Mouse (Mus musculus): ENCODE results near the gene Atg16l2. TPM values are rescaled to one million over a fixed set of nuclear protein-coding genes. Genes with fewer than 3 reads are reported as not detected.

Gene Atg16l2
- polyA plus RNA-seq (2012) = 0.11 and 0.17 TPM in 2 replicates

GRCm38 (mm10) chr7:101301881-101302456 lies at the start of gene Atg16l2:
Gene Atg16l2, minus strand, starts transcription at chr7:101302251.
- Histone ChIP-seq H3K36me3 (ENCODE audit: control insufficient read depth) (no peaks in the 10 kb centered on the region), H3K9me3 (ENCODE audit: control insufficient read depth, low read length) (no peaks in the 10 kb centered on the region), H3K27me3 (ENCODE audit: control insufficient read depth) (peaks cover 38% of the 10 kb centered on the region), H3K4me1 (ENCODE audit: control insufficient read depth) (peaks cover 21% of the 10 kb centered on the region), H3K4me3 (replicated peaks) (peak within 1 kb of the TSS; percentile 67)
- TF ChIP-seq GATA1 (IDR thresholded peaks at IDR 0.05; ENCODE audit: low read length) (no peak), TAL1 (IDR thresholded peaks at IDR 0.05; ENCODE audit: low read length) (no peak)

GRCm38 (mm10) chr7:101349861-101350260 lies 47.8 kb upstream of the Atg16l2 start:
- H3K4me3 ChIP-seq (replicated peaks) = no peak overlapping the region
- no peaks in the 10 kb centered on the region for H3K9me3 ChIP-seq (ENCODE audit: control insufficient read depth, low read length)
- TF ChIP-seq GATA1 (IDR thresholded peaks at IDR 0.05; ENCODE audit: low read length) (no peak), TAL1 (IDR thresholded peaks at IDR 0.05; ENCODE audit: low read length) (no peak)
- H3K4me1 ChIP-seq (ENCODE audit: control insufficient read depth) = peaks cover 27% of the 10 kb centered on the region
- peaks cover 14% of the 10 kb centered on the region for H3K36me3 ChIP-seq (ENCODE audit: control insufficient read depth)
- peaks cover 8% of the 10 kb centered on the region for H3K27me3 ChIP-seq (ENCODE audit: control insufficient read depth)

DNA sequence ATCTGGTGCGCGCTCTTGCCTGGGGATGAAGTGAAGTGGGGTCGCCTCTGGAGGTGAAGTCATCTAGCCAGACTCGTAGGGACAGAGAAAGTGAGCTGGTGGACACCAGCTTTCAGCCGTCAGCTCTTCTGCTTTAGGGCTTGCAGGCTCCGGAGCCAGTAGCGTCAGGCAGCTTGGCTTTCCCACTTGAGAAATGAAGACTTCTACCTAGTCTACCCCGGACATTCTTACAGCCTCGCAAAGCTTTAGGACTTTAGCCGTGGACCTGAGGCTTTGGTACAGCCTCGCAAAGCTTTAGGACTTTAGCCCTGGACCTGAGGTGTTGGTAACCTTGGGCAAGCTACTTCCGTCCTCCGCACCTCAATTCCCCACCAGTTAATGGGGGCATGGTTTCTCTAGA lies 46.3 kb upstream of the Atg16l2 start:
- no peak for TF ChIP-seq TAL1 (IDR thresholded peaks at IDR 0.05; ENCODE audit: low read length)
- TF ChIP-seq GATA1 (IDR thresholded peaks at IDR 0.05; ENCODE audit: low read length) = no peak
- peaks cover 29% of the 10 kb centered on the region for H3K36me3 ChIP-seq (ENCODE audit: control insufficient read depth)
- no peaks in the 10 kb centered on the region for H3K9me3 ChIP-seq (ENCODE audit: control insufficient read depth, low read length)
- peaks cover 27% of the 10 kb centered on the region for H3K4me1 ChIP-seq (ENCODE audit: control insufficient read depth)
- peak overlapping the region; percentile 66 for H3K4me3 ChIP-seq (replicated peaks)
- H3K27me3 ChIP-seq (ENCODE audit: control insufficient read depth) = peaks cover 8% of the 10 kb centered on the region

DNA sequence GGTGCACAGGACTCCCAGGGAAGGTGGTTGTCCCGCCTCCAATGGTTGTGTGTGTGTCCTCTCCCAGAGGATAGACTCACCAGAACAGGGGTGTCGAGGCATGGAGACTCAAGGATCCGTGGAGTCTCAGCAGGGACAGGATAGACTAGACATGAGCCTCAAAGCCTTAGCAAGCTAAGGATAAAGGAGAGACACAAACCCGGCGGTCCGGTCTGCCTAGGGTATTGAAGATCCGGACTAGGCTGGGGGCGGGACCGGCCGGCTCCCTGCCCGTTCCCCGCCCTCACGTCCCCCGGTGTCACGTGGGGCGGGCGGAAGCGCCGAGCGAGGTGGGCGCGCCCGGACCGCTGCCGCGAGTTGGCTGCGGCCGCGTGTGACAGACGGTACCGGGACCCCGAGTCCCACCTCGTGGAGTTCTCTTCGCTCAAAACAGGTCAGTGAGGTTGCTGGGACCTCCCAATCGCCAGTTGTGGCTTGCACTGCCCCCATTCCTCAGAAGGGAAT lies 45.8 kb upstream of the Atg16l2 start, which contains the start of gene Arap1:
Gene Arap1, plus strand, starts transcription at position 301 of the 504 bp plus-strand sequence.
- TF ChIP-seq TAL1 (IDR thresholded peaks at IDR 0.05; ENCODE audit: low read length) (no peak), GATA1 (IDR thresholded peaks at IDR 0.05; ENCODE audit: low read length) (no peak)

DNA sequence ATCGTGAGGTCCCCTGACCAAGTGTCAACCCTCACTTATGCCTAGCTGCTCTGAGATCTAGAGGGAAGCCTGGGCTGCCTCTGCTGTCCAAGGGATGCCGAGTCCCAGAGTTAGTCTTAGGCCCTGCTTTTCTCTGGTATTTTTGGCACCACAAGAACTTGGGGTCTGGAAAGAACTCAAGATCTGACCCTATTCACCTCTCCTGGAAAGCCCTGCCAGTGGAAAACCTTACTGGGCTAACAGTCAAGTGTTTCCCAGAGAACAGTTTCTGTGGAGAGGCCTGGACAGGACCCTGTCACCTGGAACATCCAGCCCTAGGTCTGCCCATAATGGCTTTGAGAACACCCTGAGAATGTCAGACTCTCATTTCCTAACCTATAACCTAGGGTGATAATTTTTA lies 44.9 kb upstream of the Atg16l2 start:
- peaks cover 43% of the 10 kb centered on the region for H3K36me3 ChIP-seq (ENCODE audit: control insufficient read depth)
- H3K27me3 ChIP-seq (ENCODE audit: control insufficient read depth) = peaks cover 8% of the 10 kb centered on the region
- no peak for TF ChIP-seq GATA1 (IDR thresholded peaks at IDR 0.05; ENCODE audit: low read length)
- no peak for TF ChIP-seq TAL1 (IDR thresholded peaks at IDR 0.05; ENCODE audit: low read length)
- no peaks in the 10 kb centered on the region for H3K9me3 ChIP-seq (ENCODE audit: control insufficient read depth, low read length)
- H3K4me3 ChIP-seq (replicated peaks) = no peak overlapping the region
- peaks cover 28% of the 10 kb centered on the region for H3K4me1 ChIP-seq (ENCODE audit: control insufficient read depth)

More for the DNA sequence above, 45.8 kb upstream of the Atg16l2 start, which contains the start of gene Arap1:
- H3K27me3 ChIP-seq (ENCODE audit: control insufficient read depth) = peaks cover 8% of the 10 kb centered on the region
- peak within 1 kb of the TSS; percentile 66 for H3K4me3 ChIP-seq (replicated peaks)
- H3K36me3 ChIP-seq (ENCODE audit: control insufficient read depth) = peaks cover 34% of the 10 kb centered on the region
- no peaks in the 10 kb centered on the region for H3K9me3 ChIP-seq (ENCODE audit: control insufficient read depth, low read length)
- peaks cover 28% of the 10 kb centered on the region for H3K4me1 ChIP-seq (ENCODE audit: control insufficient read depth)

DNA sequence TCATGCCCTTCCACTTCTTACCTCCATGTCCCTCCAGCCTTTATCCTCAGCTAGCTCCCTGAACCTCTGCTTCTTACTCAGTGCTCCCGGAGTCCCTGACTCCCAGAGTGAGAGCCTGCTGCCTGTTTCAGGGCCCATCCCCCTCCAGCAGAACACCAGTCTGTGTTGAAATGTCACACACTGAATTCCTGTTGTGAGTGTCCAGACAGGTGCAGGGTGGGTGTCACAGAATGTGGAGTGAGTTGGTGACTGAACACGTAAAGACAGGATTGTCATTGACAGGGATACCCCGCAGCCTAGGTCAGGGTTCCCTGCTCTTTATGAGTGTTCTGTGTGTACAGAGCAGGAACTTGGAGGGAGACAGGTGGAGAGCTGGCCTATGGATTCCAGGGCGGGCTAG lies 42.8 kb upstream of the Atg16l2 start:
- Histone ChIP-seq H3K36me3 (ENCODE audit: control insufficient read depth) (peaks cover 43% of the 10 kb centered on the region), H3K27me3 (ENCODE audit: control insufficient read depth) (peaks cover 8% of the 10 kb centered on the region), H3K4me1 (ENCODE audit: control insufficient read depth) (peaks cover 33% of the 10 kb centered on the region), H3K4me3 (replicated peaks) (no peak overlapping the region), H3K9me3 (ENCODE audit: control insufficient read depth, low read length) (no peaks in the 10 kb centered on the region)
- TF ChIP-seq GATA1 (IDR thresholded peaks at IDR 0.05; ENCODE audit: low read length) = no peak
- no peak for TF ChIP-seq TAL1 (IDR thresholded peaks at IDR 0.05; ENCODE audit: low read length)

DNA sequence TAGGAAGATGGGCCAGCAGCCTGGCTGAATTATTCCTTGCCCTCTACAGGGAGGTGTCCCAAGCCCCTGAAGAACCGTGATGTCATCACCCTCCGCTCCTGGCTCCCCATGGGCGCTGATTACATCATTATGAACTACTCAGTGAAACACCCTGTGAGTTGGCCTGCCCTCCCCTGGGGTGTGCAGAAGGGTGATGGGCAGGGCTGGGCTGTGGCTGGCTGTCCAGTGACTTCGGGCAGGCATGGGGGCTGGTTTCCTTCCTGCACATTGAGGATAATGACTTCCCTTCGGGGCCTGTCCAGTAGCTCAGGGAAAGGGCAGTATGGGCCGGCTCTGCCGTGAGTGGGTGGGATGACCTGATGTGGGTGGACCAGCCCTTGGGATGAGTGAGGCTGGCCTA lies 41.1 kb upstream of the Atg16l2 start:
- peaks cover 54% of the 10 kb centered on the region for H3K36me3 ChIP-seq (ENCODE audit: control insufficient read depth)
- no peaks in the 10 kb centered on the region for H3K9me3 ChIP-seq (ENCODE audit: control insufficient read depth, low read length)
- TF ChIP-seq TAL1 (IDR thresholded peaks at IDR 0.05; ENCODE audit: low read length) (no peak), GATA1 (IDR thresholded peaks at IDR 0.05; ENCODE audit: low read length) (no peak)
- peaks cover under 1% of the 10 kb centered on the region; the same call in 1 of the 2 replicates for H3K27me3 ChIP-seq (ENCODE audit: control insufficient read depth)
- peaks cover 22% of the 10 kb centered on the region for H3K4me1 ChIP-seq (ENCODE audit: control insufficient read depth)
- H3K4me3 ChIP-seq (replicated peaks) = no peak overlapping the region

DNA sequence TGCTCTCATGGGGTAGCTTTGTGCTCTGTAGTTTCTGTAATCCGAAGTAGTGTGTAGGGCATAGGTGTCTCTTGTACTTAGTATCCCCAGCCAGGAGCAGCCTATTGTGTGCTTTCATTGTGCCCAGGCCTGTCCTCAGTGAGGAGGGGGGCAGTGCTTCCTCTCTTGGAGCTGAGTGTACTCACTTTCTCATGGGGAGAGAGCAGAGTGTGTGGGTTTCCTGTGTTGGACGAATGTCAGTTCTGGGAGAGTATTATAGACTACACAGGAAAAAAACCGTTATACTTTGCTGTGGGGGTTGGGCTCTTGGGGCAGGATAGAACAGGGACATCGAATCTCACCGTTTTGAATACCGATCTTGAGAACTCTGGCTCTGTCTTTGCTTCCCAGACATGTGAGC lies 39.4 kb upstream of the Atg16l2 start:
- Histone ChIP-seq H3K36me3 (ENCODE audit: control insufficient read depth) (peaks cover 68% of the 10 kb centered on the region), H3K4me1 (ENCODE audit: control insufficient read depth) (peaks cover 15% of the 10 kb centered on the region), H3K27me3 (ENCODE audit: control insufficient read depth) (no peaks in the 10 kb centered on the region), H3K4me3 (replicated peaks) (no peak overlapping the region), H3K9me3 (ENCODE audit: control insufficient read depth, low read length) (no peaks in the 10 kb centered on the region)
- TF ChIP-seq TAL1 (IDR thresholded peaks at IDR 0.05; ENCODE audit: low read length) (no peak), GATA1 (IDR thresholded peaks at IDR 0.05; ENCODE audit: low read length) (no peak)

DNA sequence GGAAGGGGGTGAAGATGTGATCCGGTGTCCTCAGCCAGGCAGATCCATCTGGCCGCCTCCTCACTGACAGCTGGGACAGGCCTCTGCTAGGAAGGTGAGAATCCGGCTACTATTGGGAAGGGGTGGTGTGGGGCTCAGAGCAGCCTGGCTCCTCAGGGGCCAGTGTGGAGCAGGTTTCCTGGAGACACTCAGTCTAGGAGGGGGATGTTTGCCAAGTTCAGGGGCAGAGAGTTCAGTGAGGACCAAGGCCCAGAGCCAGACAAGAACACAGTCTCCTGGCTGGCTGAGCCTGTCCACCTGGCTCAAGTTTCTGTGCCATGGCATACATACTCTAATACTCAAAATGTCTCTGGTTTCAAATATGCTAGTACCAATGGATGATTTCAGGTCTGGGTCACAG lies 35.4 kb upstream of the Atg16l2 start:
- H3K9me3 ChIP-seq (ENCODE audit: control insufficient read depth, low read length) = no peaks in the 10 kb centered on the region

More for the DNA sequence above, 35.4 kb upstream of the Atg16l2 start:
- H3K36me3 ChIP-seq (ENCODE audit: control insufficient read depth) = peaks cover 46% of the 10 kb centered on the region
- TF ChIP-seq GATA1 (IDR thresholded peaks at IDR 0.05; ENCODE audit: low read length) = no peak
- TF ChIP-seq TAL1 (IDR thresholded peaks at IDR 0.05; ENCODE audit: low read length) = no peak
- H3K4me3 ChIP-seq (replicated peaks) = no peak overlapping the region
- no peaks in the 10 kb centered on the region for H3K27me3 ChIP-seq (ENCODE audit: control insufficient read depth)
- H3K4me1 ChIP-seq (ENCODE audit: control insufficient read depth) = peaks cover 22% of the 10 kb centered on the region
